15 mouse cellular contexts compared by ENCODE assay signal in genomic region chr7:44776849-44777498, GRCm38 (mm10). TPM values are rescaled to one million over a fixed set of nuclear protein-coding genes. Genes with fewer than 3 reads are reported as not detected.
DNase-seq lines count a peak whose midpoint lies in the region; ATAC-seq and TF ChIP-seq lines count a peak whose summit lies in the region.
"Had no signal": no experiment of that assay in that cellular context is flagged by ENCODE, and none has a peak within 500 bp of the region (broad histone marks: within the 10 kb centered on the region; RNA-seq: fewer than 3 reads in every experiment).

No protein-coding gene starts in this region.

- H3K9ac ChIP-seq in liver, embryonic 12.5 days: no peak overlapping the region
- H3K9ac ChIP-seq in intestine, postnatal 0 days (ENCODE audit: low read depth, low read length): no peak overlapping the region
- H3K9ac ChIP-seq: embryonic facial prominence, embryonic 13.5 days; lung, embryonic 15.5 days had no signal

- H3K4me2 ChIP-seq in liver, embryonic 12.5 days: peak overlapping the region; percentile 42
- no peak overlapping the region for H3K4me2 ChIP-seq in intestine, postnatal 0 days (replicated peaks; ENCODE audit: low read depth)
- H3K4me2 ChIP-seq: embryonic facial prominence, embryonic 13.5 days; lung, embryonic 15.5 days had no signal

- 81% methylated on average over 9 of the region's 9 CpGs for WGBS in heart, embryonic 10.5 days
- WGBS in liver, embryonic 12.5 days (ENCODE audit: insufficient replicate concordance): 80% methylated on average over 9 of the region's 9 CpGs
- WGBS in intestine, postnatal 0 days: 86% methylated on average over 9 of the region's 9 CpGs

- no peaks in the 10 kb centered on the region; the same call in 1 of the 2 replicates for H3K4me1 ChIP-seq in heart, embryonic 10.5 days
- peaks cover 44% of the 10 kb centered on the region for H3K4me1 ChIP-seq in liver, embryonic 12.5 days
- no peaks in the 10 kb centered on the region for H3K4me1 ChIP-seq in intestine, postnatal 0 days (replicated peaks; ENCODE audit: control insufficient read depth, insufficient read depth, low read length)
- H3K4me1 ChIP-seq: embryonic facial prominence, embryonic 13.5 days; lung, embryonic 15.5 days; midbrain, embryonic 10.5 days had no signal

- intact Hi-C loops in heart, postnatal 25 days (cut with DNase I): no loop called here
- intact Hi-C loops in gastrocnemius, postnatal 36 days (cut with DNase I): no loop called here

- no peaks in the 10 kb centered on the region for H3K9me3 ChIP-seq in heart, embryonic 10.5 days
- H3K9me3 ChIP-seq in liver, embryonic 12.5 days (replicated peaks): no peaks in the 10 kb centered on the region
- no peaks in the 10 kb centered on the region for H3K9me3 ChIP-seq in intestine, postnatal 0 days (ENCODE audit: control insufficient read depth)
- H3K9me3 ChIP-seq: embryonic facial prominence, embryonic 13.5 days; G1E; lung, embryonic 15.5 days; midbrain, embryonic 10.5 days had no signal

- no peak for TF ChIP-seq CTCF in intestine, postnatal 0 days (IDR thresholded peaks at IDR 0.05; ENCODE audit: low read depth)

- H3K4me3 ChIP-seq in heart, embryonic 10.5 days: no peak overlapping the region
- no peak overlapping the region for H3K4me3 ChIP-seq in liver, embryonic 12.5 days
- no peak overlapping the region for H3K4me3 ChIP-seq in intestine, postnatal 0 days (ENCODE audit: low read depth, low read length)
- H3K4me3 ChIP-seq: embryonic facial prominence, embryonic 13.5 days; lung, embryonic 15.5 days; midbrain, embryonic 10.5 days had no signal

- H3K27me3 ChIP-seq in heart, embryonic 10.5 days (ENCODE audit: insufficient read depth, poor library complexity, severe bottlenecking): no peaks in the 10 kb centered on the region
- H3K27me3 ChIP-seq in liver, embryonic 12.5 days (replicated peaks): no peaks in the 10 kb centered on the region
- H3K27me3 ChIP-seq in intestine, postnatal 0 days (replicated peaks; ENCODE audit: control insufficient read depth, insufficient read depth, low read length): no peaks in the 10 kb centered on the region
- H3K27me3 ChIP-seq: embryonic facial prominence, embryonic 13.5 days; lung, embryonic 15.5 days had no signal

- peak; percentile 48 for ATAC-seq in liver, embryonic 12.5 days
- no peak for ATAC-seq in intestine, postnatal 0 days
- ATAC-seq: forebrain, embryonic 14.5 days; inflammation-experienced regulatory T-cells, adult 6 months had no signal

- peaks cover 54% of the 10 kb centered on the region for H3K36me3 ChIP-seq in heart, embryonic 10.5 days
- peaks cover 51% of the 10 kb centered on the region for H3K36me3 ChIP-seq in liver, embryonic 12.5 days
- peaks cover 49% of the 10 kb centered on the region for H3K36me3 ChIP-seq in intestine, postnatal 0 days (ENCODE audit: control insufficient read depth, insufficient read depth)

- peak; percentile 72 for DNase-seq in heart, embryonic 10.5 days (ENCODE audit: low spot score)
- no peak for DNase-seq in heart, postnatal 25 days (ENCODE audit: low spot score)
- DNase-seq in 3134 (ENCODE audit: extremely low read depth, insufficient read length, low spot score): peak; percentile 79
- DNase-seq in brain, adult 2 months (ENCODE audit: low read depth, low spot score): peak; percentile 36
- no peak for DNase-seq in gastrocnemius, postnatal 36 days
- no peak for DNase-seq in yolk sac, embryonic 10.5 days (ENCODE audit: low spot score)
- DNase-seq: adrenal gland, postnatal 25 days had no signal

- H3K27ac ChIP-seq in heart, embryonic 10.5 days: no peak overlapping the region
- peak overlapping the region; percentile 87 for H3K27ac ChIP-seq in liver, embryonic 12.5 days
- no peak overlapping the region for H3K27ac ChIP-seq in intestine, postnatal 0 days (ENCODE audit: low read depth, low read length)
- H3K27ac ChIP-seq: embryonic facial prominence, embryonic 13.5 days; lung, embryonic 15.5 days; midbrain, embryonic 10.5 days had no signal

RNA-seq across cellular contexts. Expression of gene Zfp473, which starts 26.1 kb away (rescaled TPM):
- polyA plus RNA-seq in heart, embryonic 10.5 days (2016; fragmentation: Nextera tagmentation; extraction: Ambion mirVana): 1.8 TPM in 2 replicates
- under 1 TPM in 1 of 2 experiments, not detected in 1; 0.21 TPM for total RNA-seq in heart, postnatal 25 days (2021)
- polyA plus RNA-seq in liver, embryonic 12.5 days (2016; fragmentation: Nextera tagmentation; extraction: Ambion mirVana): 1.7 and 1.9 TPM in 2 replicates
- 0.24 and 0.26 TPM in 2 replicates for polyA plus RNA-seq in intestine, postnatal 0 days (2015; fragmentation: Nextera tagmentation; extraction: Ambion mirVana)
- total RNA-seq in gastrocnemius, postnatal 36 days (2021): not detected

RNA-seq across cellular contexts. Expression of gene Vrk3, which starts 28.8 kb away (rescaled TPM):
- polyA plus RNA-seq in heart, embryonic 10.5 days (2016; fragmentation: Nextera tagmentation; extraction: Ambion mirVana): 34.0 and 35.5 TPM in 2 replicates
- 10 to 100 TPM; 22.8 to 24.3 TPM for total RNA-seq in heart, postnatal 25 days (2021)
- polyA plus RNA-seq in liver, embryonic 12.5 days (2016; fragmentation: Nextera tagmentation; extraction: Ambion mirVana): 31.0 and 31.7 TPM in 2 replicates
- 35.1 and 37.0 TPM in 2 replicates for polyA plus RNA-seq in intestine, postnatal 0 days (2015; fragmentation: Nextera tagmentation; extraction: Ambion mirVana)
- 10 to 100 TPM; 16.1 to 18.6 TPM for total RNA-seq in gastrocnemius, postnatal 36 days (2021)

RNA-seq across cellular contexts. Expression of gene Nup62, which starts 38.9 kb away (rescaled TPM):
- polyA plus RNA-seq in heart, embryonic 10.5 days (2016; fragmentation: Nextera tagmentation; extraction: Ambion mirVana): 128 and 132 TPM in 2 replicates
- total RNA-seq in heart, postnatal 25 days (2021): 10 to 100 TPM; 26.0 to 28.6 TPM
- 82.6 and 84.9 TPM in 2 replicates for polyA plus RNA-seq in liver, embryonic 12.5 days (2016; fragmentation: Nextera tagmentation; extraction: Ambion mirVana)
- polyA plus RNA-seq in intestine, postnatal 0 days (2015; fragmentation: Nextera tagmentation; extraction: Ambion mirVana): 28.0 and 28.1 TPM in 2 replicates
- total RNA-seq in gastrocnemius, postnatal 36 days (2021): 10 to 100 TPM; 19.6 to 20.0 TPM

RNA-seq across cellular contexts. Expression of gene Il4i1, which starts 39.2 kb away (rescaled TPM):
- 0.41 and 1.3 TPM in 2 replicates for polyA plus RNA-seq in heart, embryonic 10.5 days (2016; fragmentation: Nextera tagmentation; extraction: Ambion mirVana)
- 1 to 10 TPM in 1 of 2 experiments, under 1 TPM in 1; 0.62 to 2.2 TPM for total RNA-seq in heart, postnatal 25 days (2021)
- 0.59 and 0.64 TPM in 2 replicates for polyA plus RNA-seq in liver, embryonic 12.5 days (2016; fragmentation: Nextera tagmentation; extraction: Ambion mirVana)
- polyA plus RNA-seq in intestine, postnatal 0 days (2015; fragmentation: Nextera tagmentation; extraction: Ambion mirVana): 0.82 and 0.89 TPM in 2 replicates
- total RNA-seq in gastrocnemius, postnatal 36 days (2021): 1 to 10 TPM; 1.0 to 6.4 TPM

RNA-seq across cellular contexts. Expression of gene Atf5, which starts 39.5 kb away (rescaled TPM):
- 1.7 and 3.3 TPM in 2 replicates for polyA plus RNA-seq in heart, embryonic 10.5 days (2016; fragmentation: Nextera tagmentation; extraction: Ambion mirVana)
- 10 to 100 TPM; 63.7 to 64.5 TPM for total RNA-seq in heart, postnatal 25 days (2021)
- 5.4 and 5.7 TPM in 2 replicates for polyA plus RNA-seq in liver, embryonic 12.5 days (2016; fragmentation: Nextera tagmentation; extraction: Ambion mirVana)
- polyA plus RNA-seq in intestine, postnatal 0 days (2015; fragmentation: Nextera tagmentation; extraction: Ambion mirVana): 6.5 and 6.6 TPM in 2 replicates
- total RNA-seq in gastrocnemius, postnatal 36 days (2021): 10 to 100 TPM; 55.2 to 69.3 TPM

Comparison
In these comparisons a context has a peak if more than half of its experiments do, and no peak if none do; other contexts are left out.
1. DNase-seq: peak in heart, embryonic 10.5 days (single experiment), 3134 (single experiment) and brain, adult 2 months (single experiment); none in heart, postnatal 25 days (single experiment), gastrocnemius, postnatal 36 days (0 of 2) and yolk sac, embryonic 10.5 days (single experiment).